Mouse (Mus musculus): Measurements from ENCODE around the gene Gna14.

Gene Gna14

GRCm38 (mm10) chr19:16435531-16436231, at the start of gene Gna14:
Gene Gna14, plus strand, starts transcription at chr19:16435762.
- peak; percentile 66 to 72 for DNase-seq

GRCm38 (mm10) chr19:16386514-16386913, 49.0 kb upstream of the Gna14 start:
- no peak for DNase-seq

GRCm38 (mm10) chr19:16390192-16390795, 45.3 kb upstream of the Gna14 start:
- DNase-seq: no peak

- DNase-seq: no peak
These were observed 41.2 kb upstream of the Gna14 start for GRCm38 (mm10) chr19:16394381-16394780.

GRCm38 (mm10) chr19:16403101-16403500, 32.5 kb upstream of the Gna14 start:
- DNase-seq: no peak

- no peak for DNase-seq
These were observed 27.8 kb upstream of the Gna14 start for GRCm38 (mm10) chr19:16407727-16408126.

- no peak for DNase-seq
These were observed 24.3 kb upstream of the Gna14 start for GRCm38 (mm10) chr19:16411302-16411701.

GRCm38 (mm10) chr19:16418086-16418663, 17.4 kb upstream of the Gna14 start:
- no peak for DNase-seq

GRCm38 (mm10) chr19:16425596-16425995, 10.0 kb upstream of the Gna14 start:
- no peak for DNase-seq

- DNase-seq: no peak
These were observed 4.2 kb upstream of the Gna14 start for GRCm38 (mm10) chr19:16431368-16431767.

- peak in 1 of 2 experiments; percentile 9 for DNase-seq
These were observed 683 bp upstream of the Gna14 start for GRCm38 (mm10) chr19:16434879-16435278.

GRCm38 (mm10) chr19:16436335-16437169, 990 bp downstream of the Gna14 start:
- DNase-seq: peak in 1 of 2 experiments; percentile 17

GRCm38 (mm10) chr19:16437170-16437483, 1.6 kb downstream of the Gna14 start:
- no peak for DNase-seq

GRCm38 (mm10) chr19:16437906-16438305, 2.3 kb downstream of the Gna14 start:
- DNase-seq: no peak

- DNase-seq: peak in 1 of 2 experiments; percentile 9
These were observed 3.7 kb downstream of the Gna14 start for GRCm38 (mm10) chr19:16439278-16439677.

GRCm38 (mm10) chr19:16439834-16440233, 4.3 kb downstream of the Gna14 start:
- DNase-seq: no peak

GRCm38 (mm10) chr19:16441329-16441728, 5.8 kb downstream of the Gna14 start:
- no peak for DNase-seq

- DNase-seq: no peak
These were observed 7.8 kb downstream of the Gna14 start for GRCm38 (mm10) chr19:16443335-16443734.

- no peak for DNase-seq
These were observed 11.1 kb downstream of the Gna14 start for GRCm38 (mm10) chr19:16446612-16447011.

GRCm38 (mm10) chr19:16447832-16448621, 12.5 kb downstream of the Gna14 start:
- peak; percentile 28 to 57 for DNase-seq

GRCm38 (mm10) chr19:16448796-16449195, 13.2 kb downstream of the Gna14 start:
- DNase-seq: no peak

- no peak for DNase-seq
These were observed 15.3 kb downstream of the Gna14 start for GRCm38 (mm10) chr19:16450824-16451223.

- DNase-seq: no peak
These were observed 20.6 kb downstream of the Gna14 start for GRCm38 (mm10) chr19:16456181-16456580.

All from cerebellum, postnatal 14 days (tissue).